Mouse (Mus musculus): ENCODE measurements around the gene Scfd2. TPM values are rescaled to one million over a fixed set of nuclear protein-coding genes. Genes with fewer than 3 reads are reported as not detected.

Gene Scfd2
- polyA plus RNA-seq, 1 experiment from 2014 or later = 14.9 TPM

DNA sequence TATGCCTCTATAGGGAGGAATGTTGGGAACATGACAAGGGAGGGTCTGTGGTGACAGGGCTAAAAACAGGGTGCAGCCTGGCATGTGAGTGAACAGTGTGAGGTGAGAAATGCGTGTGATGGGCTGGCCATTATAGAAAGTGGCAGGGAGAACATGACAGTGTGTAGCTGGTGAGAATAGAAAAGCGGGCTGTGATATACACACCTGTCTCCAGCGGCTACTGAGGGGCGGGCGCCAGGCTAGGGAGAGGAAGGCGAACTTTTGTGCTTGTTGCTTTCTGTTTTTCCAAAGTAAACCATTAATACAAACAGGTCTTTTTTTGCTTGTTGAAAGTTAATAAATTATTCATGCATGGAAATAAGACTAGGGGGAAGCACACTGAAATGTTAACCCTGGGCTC is 304.2 kb downstream of the Scfd2 start:
- no peaks in the 10 kb centered on the region for H3K9me3 ChIP-seq (replicated peaks; ENCODE audit: control insufficient read depth, low read length)
- no peaks in the 10 kb centered on the region for H3K36me3 ChIP-seq (replicated peaks; ENCODE audit: control insufficient read depth, insufficient read depth, low read depth, low read length)
- no peak overlapping the region for H3K4me3 ChIP-seq (ENCODE audit: low read depth, low read length)
- no peaks in the 10 kb centered on the region for H3K4me1 ChIP-seq (ENCODE audit: control insufficient read depth, insufficient read depth, low read length)
- no peaks in the 10 kb centered on the region for H3K27me3 ChIP-seq (ENCODE audit: control insufficient read depth, insufficient read depth, low read length)
- WGBS = 90% methylated on average over 6 of the region's 6 CpGs
- ATAC-seq (replicated peaks; ENCODE audit: insufficient number of reproducible peaks, low FRiP score, low TSS enrichment, low read depth) = no peak
- DNase-seq (ENCODE audit: low spot score) = no peak
- no peak overlapping the region for H3K27ac ChIP-seq (replicated peaks; ENCODE audit: low read depth, low read length)
- no peak overlapping the region for H3K9ac ChIP-seq (replicated peaks; ENCODE audit: low read length)
- H3K4me2 ChIP-seq (ENCODE audit: low read depth, low read length) = no peak overlapping the region

DNA sequence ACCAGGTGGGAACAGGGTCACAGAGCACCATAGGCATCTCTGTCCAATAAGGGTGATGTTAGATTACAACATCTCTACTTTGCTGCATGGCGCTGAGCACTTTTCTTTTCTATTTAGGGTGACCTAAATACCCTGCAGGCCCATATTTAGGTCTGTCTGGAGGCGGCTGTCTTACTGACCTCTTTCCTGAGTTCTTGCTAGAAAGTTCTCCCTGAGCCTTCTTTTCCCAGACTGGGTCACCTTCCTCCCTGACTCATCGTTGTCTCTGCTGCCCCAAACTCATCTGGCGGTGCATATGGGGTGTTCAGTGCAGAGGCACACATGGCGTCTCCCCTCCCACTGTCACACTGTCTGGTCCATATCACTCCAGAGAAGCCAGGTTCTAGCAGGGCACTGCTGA is 305.4 kb downstream of the Scfd2 start:
- Histone ChIP-seq H3K36me3 (replicated peaks; ENCODE audit: control insufficient read depth, insufficient read depth, low read depth, low read length) (no peaks in the 10 kb centered on the region), H3K27me3 (ENCODE audit: control insufficient read depth, insufficient read depth, low read length) (no peaks in the 10 kb centered on the region), H3K9me3 (replicated peaks; ENCODE audit: control insufficient read depth, low read length) (no peaks in the 10 kb centered on the region), H3K4me2 (ENCODE audit: low read depth, low read length) (no peak overlapping the region), H3K9ac (replicated peaks; ENCODE audit: low read length) (no peak overlapping the region), H3K27ac (replicated peaks; ENCODE audit: low read depth, low read length) (no peak overlapping the region), H3K4me1 (ENCODE audit: control insufficient read depth, insufficient read depth, low read length) (no peaks in the 10 kb centered on the region), H3K4me3 (ENCODE audit: low read depth, low read length) (no peak overlapping the region)
- DNase-seq (ENCODE audit: low spot score) = no peak
- no peak for ATAC-seq (replicated peaks; ENCODE audit: insufficient number of reproducible peaks, low FRiP score, low TSS enrichment, low read depth)
- 89% methylated on average over 5 of the region's 5 CpGs for WGBS

DNA sequence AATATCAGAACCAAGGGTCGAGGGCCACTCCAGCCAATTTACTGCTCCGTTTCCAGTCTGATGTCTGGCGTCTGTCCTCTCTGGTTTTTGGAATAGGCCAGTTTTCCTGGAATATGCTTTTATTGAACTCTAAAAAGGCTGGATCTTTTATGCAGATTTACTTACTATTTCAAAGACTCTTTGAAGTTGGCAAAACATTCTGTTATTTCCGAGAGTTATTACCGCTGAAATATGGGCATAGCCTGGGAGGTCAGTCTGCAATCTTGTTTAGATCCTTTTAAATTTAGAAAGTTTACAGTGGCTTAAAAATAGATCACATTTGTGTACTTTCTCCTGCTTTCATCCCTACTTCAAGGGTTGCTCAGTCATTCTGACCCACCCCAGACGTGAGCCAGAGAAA is 307.1 kb downstream of the Scfd2 start:
- Histone ChIP-seq H3K36me3 (replicated peaks; ENCODE audit: control insufficient read depth, insufficient read depth, low read depth, low read length) (no peaks in the 10 kb centered on the region), H3K9me3 (replicated peaks; ENCODE audit: control insufficient read depth, low read length) (no peaks in the 10 kb centered on the region), H3K4me1 (ENCODE audit: control insufficient read depth, insufficient read depth, low read length) (no peaks in the 10 kb centered on the region), H3K4me3 (ENCODE audit: low read depth, low read length) (no peak overlapping the region), H3K9ac (replicated peaks; ENCODE audit: low read length) (no peak overlapping the region), H3K27ac (replicated peaks; ENCODE audit: low read depth, low read length) (no peak overlapping the region), H3K4me2 (ENCODE audit: low read depth, low read length) (no peak overlapping the region), H3K27me3 (ENCODE audit: control insufficient read depth, insufficient read depth, low read length) (no peaks in the 10 kb centered on the region)
- no peak for ATAC-seq (replicated peaks; ENCODE audit: insufficient number of reproducible peaks, low FRiP score, low TSS enrichment, low read depth)
- no peak for DNase-seq (ENCODE audit: low spot score)
- 83% methylated on average over 6 of the region's 6 CpGs for WGBS

DNA sequence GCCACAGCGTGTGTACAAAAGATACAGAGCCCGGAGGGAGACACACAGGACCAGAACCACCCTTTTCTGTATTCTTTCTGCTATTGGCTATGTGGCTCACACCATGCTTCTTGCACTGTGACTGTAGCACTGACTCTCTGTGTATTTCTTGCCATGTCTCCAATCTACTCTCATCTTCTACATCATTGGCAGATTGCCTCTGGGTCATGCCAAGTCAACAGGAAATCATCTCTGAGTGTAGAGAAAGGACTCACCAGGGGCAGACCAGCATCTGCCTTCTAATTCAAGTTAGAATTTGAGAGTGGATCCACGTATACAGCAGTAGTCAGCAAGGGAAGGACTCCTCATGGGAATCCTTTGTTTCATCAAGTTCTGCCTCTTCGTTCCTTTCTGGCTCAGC is 308.9 kb downstream of the Scfd2 start:
- ATAC-seq (replicated peaks; ENCODE audit: insufficient number of reproducible peaks, low FRiP score, low TSS enrichment, low read depth) = no peak
- WGBS = 86% methylated on average over 4 of the region's 4 CpGs
- no peak for DNase-seq (ENCODE audit: low spot score)
- H3K9ac ChIP-seq (replicated peaks; ENCODE audit: low read length) = no peak overlapping the region
- H3K9me3 ChIP-seq (replicated peaks; ENCODE audit: control insufficient read depth, low read length) = no peaks in the 10 kb centered on the region
- no peak overlapping the region for H3K4me2 ChIP-seq (ENCODE audit: low read depth, low read length)
- no peaks in the 10 kb centered on the region for H3K27me3 ChIP-seq (ENCODE audit: control insufficient read depth, insufficient read depth, low read length)
- no peak overlapping the region for H3K4me3 ChIP-seq (ENCODE audit: low read depth, low read length)
- H3K36me3 ChIP-seq (replicated peaks; ENCODE audit: control insufficient read depth, insufficient read depth, low read depth, low read length) = no peaks in the 10 kb centered on the region
- H3K27ac ChIP-seq (replicated peaks; ENCODE audit: low read depth, low read length) = no peak overlapping the region
- no peaks in the 10 kb centered on the region for H3K4me1 ChIP-seq (ENCODE audit: control insufficient read depth, insufficient read depth, low read length)

DNA sequence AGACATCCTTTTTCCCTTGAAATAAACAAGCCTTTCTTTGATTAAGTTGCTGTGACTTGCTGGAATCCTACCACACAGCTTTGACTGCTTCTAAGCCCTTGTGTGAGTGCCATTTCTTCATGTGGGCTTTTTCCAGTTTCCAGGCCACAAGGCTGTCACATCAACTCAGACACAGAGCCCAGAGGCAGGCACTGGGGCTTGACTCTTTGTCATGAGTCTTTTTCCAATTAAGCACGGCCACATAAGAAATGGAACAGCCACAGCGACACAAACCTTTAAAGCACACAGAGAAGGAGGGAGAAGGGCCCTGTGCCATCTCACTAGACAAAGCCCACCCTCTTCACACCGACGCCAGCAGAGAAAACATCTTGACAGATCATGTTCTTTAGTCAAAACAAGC is 313.0 kb downstream of the Scfd2 start:
- Histone ChIP-seq H3K9me3 (replicated peaks; ENCODE audit: control insufficient read depth, low read length) (no peaks in the 10 kb centered on the region), H3K4me2 (ENCODE audit: low read depth, low read length) (no peak overlapping the region), H3K4me3 (ENCODE audit: low read depth, low read length) (no peak overlapping the region), H3K27ac (replicated peaks; ENCODE audit: low read depth, low read length) (no peak overlapping the region), H3K4me1 (ENCODE audit: control insufficient read depth, insufficient read depth, low read length) (no peaks in the 10 kb centered on the region; the same call in 1 of the 2 replicates), H3K9ac (replicated peaks; ENCODE audit: low read length) (no peak overlapping the region), H3K27me3 (ENCODE audit: control insufficient read depth, insufficient read depth, low read length) (no peaks in the 10 kb centered on the region), H3K36me3 (replicated peaks; ENCODE audit: control insufficient read depth, insufficient read depth, low read depth, low read length) (no peaks in the 10 kb centered on the region)
- ATAC-seq (replicated peaks; ENCODE audit: insufficient number of reproducible peaks, low FRiP score, low TSS enrichment, low read depth) = no peak
- 38% methylated on average over 4 of the region's 4 CpGs for WGBS
- peak; percentile 17 for DNase-seq (ENCODE audit: low spot score)

DNA sequence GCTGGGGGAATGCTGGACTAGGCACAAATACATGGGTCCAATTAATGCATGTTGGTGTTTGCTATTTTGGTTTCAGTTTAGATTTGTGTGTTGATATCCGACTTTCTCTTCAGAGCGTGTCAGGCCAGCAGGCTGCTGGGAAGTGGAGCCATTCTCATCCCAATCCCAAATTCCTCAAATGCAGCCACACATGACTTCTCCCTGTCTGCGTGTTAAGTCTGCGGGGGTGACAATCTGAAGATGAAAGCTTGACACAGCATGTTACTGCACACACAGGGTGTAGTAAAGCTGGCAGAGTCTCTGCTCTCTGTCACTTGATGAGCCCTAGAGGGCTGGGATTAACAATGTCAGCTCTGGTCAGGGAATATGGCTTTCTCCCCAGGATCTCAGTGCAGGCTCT is 316.4 kb downstream of the Scfd2 start:
- no peak overlapping the region for H3K4me3 ChIP-seq (ENCODE audit: low read depth, low read length)
- H3K9me3 ChIP-seq (replicated peaks; ENCODE audit: control insufficient read depth, low read length) = no peaks in the 10 kb centered on the region
- DNase-seq (ENCODE audit: low spot score) = no peak
- peak; percentile 39 for ATAC-seq (replicated peaks; ENCODE audit: insufficient number of reproducible peaks, low FRiP score, low TSS enrichment, low read depth)
- 18% methylated on average over 4 of the region's 4 CpGs for WGBS
- H3K9ac ChIP-seq (replicated peaks; ENCODE audit: low read length) = no peak overlapping the region
- peak overlapping the region; percentile 38; the same call in 1 of the 2 replicates for H3K27ac ChIP-seq (replicated peaks; ENCODE audit: low read depth, low read length)
- no peaks in the 10 kb centered on the region for H3K27me3 ChIP-seq (ENCODE audit: control insufficient read depth, insufficient read depth, low read length)
- peaks cover 2% of the 10 kb centered on the region for H3K4me1 ChIP-seq (ENCODE audit: control insufficient read depth, insufficient read depth, low read length)
- no peak overlapping the region; the same call in none of the 2 replicates for H3K4me2 ChIP-seq (ENCODE audit: low read depth, low read length)
- no peaks in the 10 kb centered on the region for H3K36me3 ChIP-seq (replicated peaks; ENCODE audit: control insufficient read depth, insufficient read depth, low read depth, low read length)

DNA sequence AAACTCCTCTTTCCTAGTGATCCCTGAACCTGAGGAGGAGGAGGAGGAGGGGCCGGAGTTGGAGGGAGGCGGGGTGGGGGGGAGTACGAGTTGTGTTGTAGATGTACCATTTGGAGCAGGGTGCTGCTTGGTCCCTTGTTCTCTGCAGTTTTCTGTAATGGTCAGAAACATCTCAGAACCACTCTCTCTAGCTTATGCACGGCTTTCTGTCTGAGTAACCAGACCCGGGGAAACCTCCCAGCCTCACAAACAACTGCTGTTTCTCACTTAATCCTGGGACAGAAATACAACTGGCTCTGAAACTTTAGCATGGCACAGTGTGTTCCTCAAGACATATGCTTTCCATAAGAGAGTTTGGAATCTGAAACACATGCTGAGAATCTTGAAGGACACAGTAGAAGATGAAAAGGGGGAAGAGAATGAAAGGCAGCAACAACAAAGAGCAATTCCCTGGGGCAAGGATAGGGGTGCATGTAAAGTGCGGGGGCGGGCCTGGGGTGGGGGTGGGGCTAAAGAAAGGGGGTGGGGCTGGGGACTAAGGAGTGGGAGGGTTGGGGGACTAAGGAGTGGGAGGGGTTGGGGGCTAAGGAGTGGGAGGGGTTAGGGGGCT is 317.0 kb downstream of the Scfd2 start:
- Histone ChIP-seq H3K4me3 (ENCODE audit: low read depth, low read length) (no peak overlapping the region), H3K9ac (replicated peaks; ENCODE audit: low read length) (no peak overlapping the region; the same call in 1 of the 2 replicates), H3K4me2 (ENCODE audit: low read depth, low read length) (peak overlapping the region; percentile 17), H3K27me3 (ENCODE audit: control insufficient read depth, insufficient read depth, low read length) (no peaks in the 10 kb centered on the region), H3K36me3 (replicated peaks; ENCODE audit: control insufficient read depth, insufficient read depth, low read depth, low read length) (no peaks in the 10 kb centered on the region), H3K4me1 (ENCODE audit: control insufficient read depth, insufficient read depth, low read length) (peaks cover 2% of the 10 kb centered on the region), H3K9me3 (replicated peaks; ENCODE audit: control insufficient read depth, low read length) (no peaks in the 10 kb centered on the region), H3K27ac (replicated peaks; ENCODE audit: low read depth, low read length) (peak overlapping the region; percentile 82)
- peak; percentile 90 for DNase-seq (ENCODE audit: low spot score)
- peak; percentile 48; the same call in 1 of the 2 replicates for ATAC-seq (replicated peaks; ENCODE audit: insufficient number of reproducible peaks, low FRiP score, low TSS enrichment, low read depth)
- WGBS = 7% methylated on average over 7 of the region's 7 CpGs

DNA sequence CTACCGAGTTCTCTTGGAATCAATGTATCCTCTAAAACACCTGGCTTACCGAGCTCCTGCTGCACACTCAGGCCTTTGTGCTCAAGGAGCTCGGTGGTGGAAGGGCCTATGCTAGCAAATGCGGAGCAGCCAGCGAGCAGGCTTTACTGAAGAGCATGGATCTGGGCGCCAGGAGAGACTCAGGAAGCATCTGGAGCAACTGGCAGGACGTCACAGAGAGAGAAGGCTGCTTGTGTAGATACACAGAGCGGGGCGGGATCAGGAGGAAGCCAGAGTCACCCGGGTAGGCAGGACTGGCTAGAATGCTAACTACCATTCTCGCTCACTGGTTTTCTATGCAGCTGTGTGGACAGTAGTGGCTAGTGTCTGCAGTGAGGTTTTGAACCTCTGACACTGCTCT is 320.2 kb downstream of the Scfd2 start:
- WGBS = 63% methylated on average over 11 of the region's 11 CpGs
- no peak overlapping the region for H3K4me2 ChIP-seq (ENCODE audit: low read depth, low read length)
- ATAC-seq (replicated peaks; ENCODE audit: insufficient number of reproducible peaks, low FRiP score, low TSS enrichment, low read depth) (no peak), DNase-seq (ENCODE audit: low spot score) (no peak)
- no peaks in the 10 kb centered on the region for H3K36me3 ChIP-seq (replicated peaks; ENCODE audit: control insufficient read depth, insufficient read depth, low read depth, low read length)
- no peak overlapping the region for H3K9ac ChIP-seq (replicated peaks; ENCODE audit: low read length)
- H3K4me1 ChIP-seq (ENCODE audit: control insufficient read depth, insufficient read depth, low read length) = peaks cover 2% of the 10 kb centered on the region
- no peak overlapping the region for H3K4me3 ChIP-seq (ENCODE audit: low read depth, low read length)
- no peak overlapping the region for H3K27ac ChIP-seq (replicated peaks; ENCODE audit: low read depth, low read length)
- no peaks in the 10 kb centered on the region for H3K27me3 ChIP-seq (ENCODE audit: control insufficient read depth, insufficient read depth, low read length)
- H3K9me3 ChIP-seq (replicated peaks; ENCODE audit: control insufficient read depth, low read length) = no peaks in the 10 kb centered on the region
